Mouse (Mus musculus): ENCODE results near the gene C1qbp. TPM values are rescaled to one million over a fixed set of nuclear protein-coding genes. Genes with fewer than 3 reads are reported as not detected.

The C1qbp gene
- total and polyA plus RNA-seq, 3 experiments = 99.0 to 216 (median 195) TPM

DNA sequence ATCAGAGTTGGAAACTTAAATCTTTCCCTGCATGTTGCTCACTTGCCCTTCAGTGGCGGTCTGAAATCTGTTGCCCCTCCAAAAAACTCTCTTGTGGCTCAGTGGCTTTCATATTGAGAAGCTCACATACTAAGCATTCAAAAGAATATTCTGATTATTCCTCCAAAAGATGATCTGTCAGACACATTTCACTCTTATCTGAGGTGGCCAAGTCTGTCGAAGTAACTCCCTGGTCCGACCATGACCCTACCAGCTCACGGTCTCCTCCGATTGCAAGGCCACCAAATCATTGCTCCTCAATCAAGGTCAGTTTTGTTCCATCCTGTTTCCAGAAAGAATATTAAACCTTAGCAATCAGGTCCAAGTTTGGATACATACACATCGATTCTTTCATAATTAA, 24.2 kb upstream of the C1qbp start:
- 86% methylated on average over 6 of the region's 6 CpGs for WGBS

DNA sequence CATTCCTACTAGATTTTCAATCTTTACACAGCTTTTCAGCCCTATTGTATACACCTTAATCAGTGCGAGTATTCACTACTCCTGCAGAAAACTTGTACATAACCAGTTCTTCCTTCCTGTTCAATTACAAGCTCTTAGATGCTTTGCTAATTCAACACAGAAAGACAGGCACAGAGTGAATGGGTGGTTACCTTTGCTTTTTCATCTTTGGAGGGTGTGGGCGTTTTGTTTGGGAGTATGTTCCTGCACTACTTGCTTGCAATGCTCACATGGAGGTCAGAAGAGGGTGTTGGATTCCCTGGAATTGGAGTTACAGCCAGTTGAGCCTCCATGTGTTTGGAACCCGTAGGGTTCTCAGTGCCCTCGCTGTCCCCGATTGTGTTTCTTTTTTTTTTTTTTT, 22.2 kb upstream of the C1qbp start:
- DNase-seq = no peak
- no peak for TF ChIP-seq CTCF (IDR thresholded peaks at IDR 0.05)
- TF ChIP-seq POLR2A (IDR thresholded peaks at IDR 0.05; ENCODE audit: insufficient read depth, low read depth, low read length) = no peak
- no peak for TF ChIP-seq EP300 (IDR thresholded peaks at IDR 0.05; ENCODE audit: insufficient read depth, low read depth, low read length)
- Histone ChIP-seq H3K27ac (peak overlapping the region; percentile 68), H3K36me3 (ENCODE audit: control insufficient read depth, insufficient read depth, low read length) (peaks cover 16% of the 10 kb centered on the region), H3K79me2 (replicated peaks; ENCODE audit: control insufficient read depth, insufficient read depth, low read length) (no peaks in the 10 kb centered on the region; the same call in 1 of the 2 replicates), H3K9ac (ENCODE audit: low read depth, low read length) (no peak overlapping the region), H3K4me1 (ENCODE audit: control insufficient read depth, insufficient read depth, low read length) (peaks cover 8% of the 10 kb centered on the region), H3K4me3 (peak overlapping the region; percentile 78), H3K27me3 (ENCODE audit: control insufficient read depth, insufficient read depth, low read length) (no peaks in the 10 kb centered on the region)
- intact Hi-C loops (cut with DNase I) = loop anchor here (2.0 kb wide), 1 partner anchor 22 kb away; the partner anchor contains the start of gene C1qbp
- WGBS = 46% methylated on average over 5 of the region's 5 CpGs

More for the DNA sequence above, 24.2 kb upstream of the C1qbp start:
- H3K4me3 ChIP-seq = no peak overlapping the region
- intact Hi-C loops (cut with DNase I) = no loop called here
- H3K36me3 ChIP-seq (ENCODE audit: control insufficient read depth, insufficient read depth, low read length) = peaks cover 16% of the 10 kb centered on the region
- H3K27me3 ChIP-seq (ENCODE audit: control insufficient read depth, insufficient read depth, low read length) = no peaks in the 10 kb centered on the region
- no peaks in the 10 kb centered on the region; the same call in 1 of the 2 replicates for H3K79me2 ChIP-seq (replicated peaks; ENCODE audit: control insufficient read depth, insufficient read depth, low read length)
- H3K27ac ChIP-seq = no peak overlapping the region; the same call in 1 of the 2 replicates
- peaks cover 8% of the 10 kb centered on the region for H3K4me1 ChIP-seq (ENCODE audit: control insufficient read depth, insufficient read depth, low read length)
- no peak for DNase-seq
- TF ChIP-seq EP300 (IDR thresholded peaks at IDR 0.05; ENCODE audit: insufficient read depth, low read depth, low read length) (no peak), CTCF (IDR thresholded peaks at IDR 0.05) (no peak), POLR2A (IDR thresholded peaks at IDR 0.05; ENCODE audit: insufficient read depth, low read depth, low read length) (no peak)
- H3K9ac ChIP-seq (ENCODE audit: low read depth, low read length) = no peak overlapping the region

DNA sequence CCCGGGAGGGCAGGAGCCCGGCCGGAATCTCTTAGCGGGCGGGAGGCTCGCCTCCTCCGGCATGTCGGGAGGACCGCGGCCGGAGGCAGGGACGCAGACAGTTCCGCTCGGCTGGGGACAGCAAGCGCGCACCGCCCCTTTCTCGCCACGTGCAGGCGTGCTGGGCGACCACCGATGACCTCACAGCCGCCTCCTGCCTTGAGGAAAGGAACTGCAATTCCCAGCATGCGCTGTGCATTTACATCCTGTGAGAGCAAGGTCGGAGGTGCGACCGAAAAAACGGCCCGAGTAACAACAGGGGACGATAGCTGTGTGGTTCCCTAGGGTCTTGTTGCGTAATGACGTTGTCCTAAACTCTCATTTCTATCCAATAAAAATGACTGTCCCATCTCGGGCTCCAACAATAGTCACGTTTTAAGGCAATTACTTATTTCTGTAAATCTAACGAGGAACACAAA, 21.5 kb upstream of the C1qbp start, which contains the start of gene Dhx33:
Dhx33 (minus strand) TSS at position 122 of the 458 bp plus-strand sequence.
- Histone ChIP-seq H3K9ac (ENCODE audit: low read depth, low read length) (peak within 1 kb of the TSS; percentile 83), H3K27me3 (ENCODE audit: control insufficient read depth, insufficient read depth, low read length) (no peaks in the 10 kb centered on the region), H3K27ac (peak within 1 kb of the TSS; percentile 68), H3K36me3 (ENCODE audit: control insufficient read depth, insufficient read depth, low read length) (peaks cover 14% of the 10 kb centered on the region), H3K4me1 (ENCODE audit: control insufficient read depth, insufficient read depth, low read length) (peaks cover 8% of the 10 kb centered on the region), H3K79me2 (replicated peaks; ENCODE audit: control insufficient read depth, insufficient read depth, low read length) (no peaks in the 10 kb centered on the region; the same call in 1 of the 2 replicates), H3K4me3 (peak within 1 kb of the TSS; percentile 78)
- WGBS = under 1% methylated on average over 35 of the region's 35 CpGs
- peak; percentile 95 to 97 for DNase-seq
- intact Hi-C loops (cut with DNase I) = loop anchor here (1.0 to 2.0 kb wide), 2 partner anchors 15 to 22 kb away; partner anchors contain the start of genes C1qbp, Derl2 and Mis12
- TF ChIP-seq CTCF (IDR thresholded peaks at IDR 0.05) (peak; percentile 65), EP300 (IDR thresholded peaks at IDR 0.05; ENCODE audit: insufficient read depth, low read depth, low read length) (peak; percentile 96), POLR2A (IDR thresholded peaks at IDR 0.05; ENCODE audit: insufficient read depth, low read depth, low read length) (peak; percentile 69)

DNA sequence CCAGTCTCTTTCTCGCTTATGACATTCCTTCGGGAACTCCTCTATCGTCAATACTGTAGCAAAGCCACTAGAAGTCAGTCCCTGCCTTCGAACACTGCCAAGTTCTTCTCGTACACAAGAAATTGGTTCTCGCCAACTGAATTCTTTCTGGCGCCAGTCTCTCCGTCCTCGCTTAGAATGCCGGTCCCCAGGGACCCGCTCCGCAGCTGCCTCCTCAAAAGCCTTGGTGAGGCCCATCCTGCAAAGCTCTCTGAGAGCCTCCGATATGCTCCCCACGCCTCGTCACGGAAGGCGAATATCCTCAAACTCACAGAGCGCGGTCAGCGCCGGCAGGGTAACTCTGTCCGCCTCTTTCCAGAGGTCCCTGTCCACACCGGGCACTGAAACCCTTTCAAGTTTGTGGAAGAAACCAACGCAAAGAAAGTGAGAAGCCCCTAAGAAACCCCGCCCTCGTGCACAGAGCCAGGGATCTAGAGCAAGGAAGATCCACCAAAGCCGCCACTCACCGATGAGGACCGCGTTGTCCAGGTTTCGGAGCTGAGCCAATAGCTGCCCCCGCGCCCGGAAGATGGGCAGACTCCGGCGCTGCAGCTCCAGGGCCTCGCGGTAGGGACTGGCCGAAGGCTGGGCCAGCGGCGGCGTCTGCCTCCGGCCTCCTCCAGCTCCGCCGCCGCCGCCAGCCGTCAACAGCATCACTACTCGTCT, 20.9 kb upstream of the C1qbp start:
- WGBS = under 1% methylated on average over 49 of the region's 49 CpGs
- Histone ChIP-seq H3K9ac (ENCODE audit: low read depth, low read length) (peak overlapping the region; percentile 83), H3K27ac (peak overlapping the region; percentile 60), H3K79me2 (replicated peaks; ENCODE audit: control insufficient read depth, insufficient read depth, low read length) (no peaks in the 10 kb centered on the region; the same call in 1 of the 2 replicates), H3K4me1 (ENCODE audit: control insufficient read depth, insufficient read depth, low read length) (peaks cover 8% of the 10 kb centered on the region), H3K27me3 (ENCODE audit: control insufficient read depth, insufficient read depth, low read length) (no peaks in the 10 kb centered on the region), H3K36me3 (ENCODE audit: control insufficient read depth, insufficient read depth, low read length) (peaks cover 10% of the 10 kb centered on the region), H3K4me3 (peak overlapping the region; percentile 78)
- intact Hi-C loops (cut with DNase I) = loop anchor here (1.0 to 2.0 kb wide), 2 partner anchors 16 to 21 kb away; partner anchors contain the start of genes C1qbp, Derl2 and Mis12
- TF ChIP-seq POLR2A (IDR thresholded peaks at IDR 0.05; ENCODE audit: insufficient read depth, low read depth, low read length) = no peak
- TF ChIP-seq EP300 (IDR thresholded peaks at IDR 0.05; ENCODE audit: insufficient read depth, low read depth, low read length) = no peak
- no peak for TF ChIP-seq CTCF (IDR thresholded peaks at IDR 0.05)
- no peak for DNase-seq

DNA sequence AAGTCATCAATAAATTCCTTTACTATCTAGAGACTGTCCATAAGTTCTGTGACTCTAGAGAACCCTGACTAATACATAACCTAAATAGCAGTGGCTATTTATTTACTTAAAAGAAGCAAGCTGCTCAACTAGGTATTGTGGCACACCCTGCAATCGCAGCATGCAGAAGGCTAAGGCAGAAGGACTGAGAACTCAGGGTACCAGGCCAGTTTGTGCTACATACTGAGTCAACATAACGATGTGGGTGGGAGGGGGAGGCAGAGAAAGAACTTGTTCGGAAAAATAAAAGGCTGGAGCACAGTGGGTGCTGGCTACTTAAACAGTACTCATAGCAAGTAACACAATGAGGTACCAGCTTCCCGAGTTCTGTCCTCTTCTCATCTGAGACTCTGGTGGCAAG, 18.3 kb upstream of the C1qbp start:
- intact Hi-C loops (cut with DNase I) = no loop called here
- no peaks in the 10 kb centered on the region for H3K27me3 ChIP-seq (ENCODE audit: control insufficient read depth, insufficient read depth, low read length)
- TF ChIP-seq CTCF (IDR thresholded peaks at IDR 0.05) = no peak
- no peak for TF ChIP-seq POLR2A (IDR thresholded peaks at IDR 0.05; ENCODE audit: insufficient read depth, low read depth, low read length)
- no peak for TF ChIP-seq EP300 (IDR thresholded peaks at IDR 0.05; ENCODE audit: insufficient read depth, low read depth, low read length)
- peaks cover 3% of the 10 kb centered on the region; the same call in 1 of the 2 replicates for H3K36me3 ChIP-seq (ENCODE audit: control insufficient read depth, insufficient read depth, low read length)
- 84% methylated on average over 4 of the region's 4 CpGs for WGBS
- DNase-seq = no peak
- H3K9ac ChIP-seq (ENCODE audit: low read depth, low read length) = no peak overlapping the region
- no peaks in the 10 kb centered on the region; the same call in 1 of the 2 replicates for H3K79me2 ChIP-seq (replicated peaks; ENCODE audit: control insufficient read depth, insufficient read depth, low read length)
- peaks cover 2% of the 10 kb centered on the region for H3K4me1 ChIP-seq (ENCODE audit: control insufficient read depth, insufficient read depth, low read length)
- no peak overlapping the region for H3K27ac ChIP-seq
- H3K4me3 ChIP-seq = no peak overlapping the region

Measured in heart, adult 2 months (tissue).